Mouse (Mus musculus) hindbrain, embryonic 14.5 days (tissue): ENCODE results near the gene Galk1. TPM values are rescaled to one million over a fixed set of nuclear protein-coding genes. Genes with fewer than 3 reads are reported as not detected.
"Not testable (repeated sequence)": the region's sequence is repeated elsewhere in the genome, so short reads cannot be mapped to it uniquely, and the experiment has no call there.

Experiments
- ATAC-seq: fragments of 200-750 bp; cut with Nextera tagmentation; 2 replicates; pipeline ENCODE4 v1.8.0; 2017; ENCODE audit warnings: moderate number of reproducible peaks, mild to moderate bottlenecking, moderate TSS enrichment, moderate library complexity; ENCODE audit not compliant: low FRiP score
- DNase-seq: peaks from one replicate; pipeline ENCODE4 v3.0.0-alpha.2; 2015; ENCODE audit warnings: low spot score
- H3K27ac ChIP-seq: fragments of 300-500 bp; sonication (generic); 2 replicates; pipeline ENCODE4 v1.5.1; 2014; ENCODE audit warnings: mild to moderate bottlenecking, moderate library complexity
- H3K27me3 ChIP-seq: fragments of 300-500 bp; sonication (generic); 2 replicates; pipeline ENCODE4 v1.6.1; 2014; ENCODE audit warnings: mild to moderate bottlenecking, low read length, mixed read lengths; ENCODE audit not compliant: control insufficient read depth, insufficient read depth
- H3K36me3 ChIP-seq: fragments of 300-500 bp; sonication (generic); replicated peaks from 2 replicates; pipeline ENCODE4 v1.6.1; 2014; ENCODE audit not compliant: control insufficient read depth, insufficient read depth
- H3K4me1 ChIP-seq: fragments of 300-500 bp; sonication (generic); replicated peaks from 2 replicates; pipeline ENCODE4 v1.6.1; 2014; ENCODE audit warnings: antibody characterized with exemption, low read length, mixed read lengths; ENCODE audit not compliant: control insufficient read depth, insufficient read depth
- H3K4me2 ChIP-seq: fragments of 300-500 bp; sonication (generic); replicated peaks from 2 replicates; pipeline ENCODE4 v1.6.1; 2014; ENCODE audit warnings: mild to moderate bottlenecking, moderate library complexity
- H3K4me3 ChIP-seq: fragments of 300-500 bp; sonication (generic); replicated peaks from 2 replicates; pipeline ENCODE4 v1.5.1; 2014; ENCODE audit warnings: mild to moderate bottlenecking, low read length
- H3K9ac ChIP-seq: fragments of 300-500 bp; sonication (generic); 2 replicates; pipeline ENCODE4 v1.6.1; 2014
- H3K9me3 ChIP-seq: fragments of 300-500 bp; sonication (generic); 2 replicates; pipeline ENCODE4 v1.6.1; 2016; ENCODE audit warnings: low read length; ENCODE audit not compliant: control insufficient read depth
- WGBS: fragments of 180-500 bp; shearing (Covaris S2); extraction: QIAGEN DNeasy Blood & Tissue Kit; methylation state at CpG from one replicate; pipeline ENCODE4 v1.1.7; 2014; 5-methylcytosine and 5-hydroxymethylcytosine counted together
- polyA plus RNA-seq: library from polyadenylated mRNA; unstranded; fragments of >200 nt; fragmentation: Nextera tagmentation; extraction: Ambion mirVana; gene quantifications from 2 replicates; pipeline ENCODE4 v1.2.1, GENCODE M21; 2014

Gene Galk1
- polyA plus RNA-seq, 1 experiment from 2014 or later: 54.4 TPM

GRCm38 (mm10) chr11:116024356-116024808, 11.9 kb upstream of the Galk1 start:
- Histone ChIP-seq H3K27ac (peak overlapping the region; percentile 100), H3K4me2 (no peak overlapping the region), H3K4me1 (peaks cover 18% of the 10 kb centered on the region), H3K27me3 (no peaks in the 10 kb centered on the region), H3K4me3 (peak overlapping the region; percentile 92), H3K36me3 (peaks cover 33% of the 10 kb centered on the region), H3K9ac (peak overlapping the region; percentile 99), H3K9me3 (no peaks in the 10 kb centered on the region)
- peak; percentile 99 for DNase-seq
- ATAC-seq: peak; percentile 95
- under 1% methylated on average over 37 of the region's 37 CpGs for WGBS

GRCm38 (mm10) chr11:116023771-116024355, 11.3 kb upstream of the Galk1 start:
- Histone ChIP-seq H3K9ac (peak overlapping the region; percentile 99), H3K36me3 (peaks cover 33% of the 10 kb centered on the region), H3K9me3 (no peaks in the 10 kb centered on the region), H3K4me3 (peak overlapping the region; percentile 92), H3K27me3 (no peaks in the 10 kb centered on the region), H3K4me2 (peak overlapping the region; percentile 90), H3K27ac (peak overlapping the region; percentile 100), H3K4me1 (peaks cover 16% of the 10 kb centered on the region)
- peak; percentile 63 for ATAC-seq
- WGBS: under 1% methylated on average over 55 of the region's 57 CpGs
- DNase-seq: peak; percentile 76

- H3K4me3 ChIP-seq: peak overlapping the region; percentile 92
- H3K9ac ChIP-seq: peak overlapping the region; percentile 99
- peak overlapping the region; percentile 100 for H3K27ac ChIP-seq
- WGBS: 7% methylated on average over 18 of the region's 18 CpGs
- peak overlapping the region; percentile 90 for H3K4me2 ChIP-seq
- peaks cover 33% of the 10 kb centered on the region for H3K36me3 ChIP-seq
- not testable (repeated sequence) for DNase-seq, H3K9me3 ChIP-seq, H3K27me3 ChIP-seq, ATAC-seq
- peaks cover 16% of the 10 kb centered on the region for H3K4me1 ChIP-seq
Measured at GRCm38 (mm10) chr11:116023074-116023770, 10.7 kb upstream of the Galk1 start.

- WGBS: 64% methylated on average over 4 of the region's 4 CpGs
- ATAC-seq: no peak
- H3K9ac ChIP-seq: peak overlapping the region; percentile 30
- H3K9me3 ChIP-seq: no peaks in the 10 kb centered on the region
- peak overlapping the region; percentile 90 for H3K4me2 ChIP-seq
- no peaks in the 10 kb centered on the region for H3K27me3 ChIP-seq
- no peak overlapping the region for H3K27ac ChIP-seq
- peak overlapping the region; percentile 92 for H3K4me3 ChIP-seq
- peaks cover 33% of the 10 kb centered on the region for H3K36me3 ChIP-seq
- DNase-seq: no peak
- H3K4me1 ChIP-seq: peaks cover 16% of the 10 kb centered on the region
Measured at GRCm38 (mm10) chr11:116022256-116022780, 9.8 kb upstream of the Galk1 start.

- peaks cover 33% of the 10 kb centered on the region for H3K36me3 ChIP-seq
- no peaks in the 10 kb centered on the region for H3K9me3 ChIP-seq
- peak overlapping the region; percentile 90 for H3K4me2 ChIP-seq
- no peak for ATAC-seq
- peaks cover 16% of the 10 kb centered on the region for H3K4me1 ChIP-seq
- peak overlapping the region; percentile 35; the same call in 1 of the 2 replicates for H3K9ac ChIP-seq
- no peak overlapping the region for H3K27ac ChIP-seq
- H3K27me3 ChIP-seq: no peaks in the 10 kb centered on the region
- DNase-seq: no peak
- 84% methylated on average over 6 of the region's 6 CpGs for WGBS
- H3K4me3 ChIP-seq: peak overlapping the region; percentile 92
Measured at GRCm38 (mm10) chr11:116021328-116022220, 9.1 kb upstream of the Galk1 start.

- Histone ChIP-seq H3K36me3 (peaks cover 33% of the 10 kb centered on the region), H3K27ac (0 out of 2 replicates have a peak overlapping the region, but pooled peaks have one; percentile 7), H3K9ac (no peak overlapping the region), H3K4me1 (peaks cover 16% of the 10 kb centered on the region), H3K9me3 (no peaks in the 10 kb centered on the region), H3K4me2 (no peak overlapping the region), H3K27me3 (no peaks in the 10 kb centered on the region), H3K4me3 (no peak overlapping the region)
- 40% methylated on average over 1 of the region's 1 CpGs for WGBS
- ATAC-seq (no peak), DNase-seq (no peak)
Measured at GRCm38 (mm10) chr11:116020519-116020922, 8.0 kb upstream of the Galk1 start.

- ATAC-seq (no peak), DNase-seq (no peak)
- H3K36me3 ChIP-seq: peaks cover 33% of the 10 kb centered on the region
- H3K4me1 ChIP-seq: peaks cover 16% of the 10 kb centered on the region
- no peak overlapping the region for H3K4me2 ChIP-seq
- H3K27ac ChIP-seq: 0 out of 2 replicates have a peak overlapping the region, but pooled peaks have one; percentile 7
- no peak overlapping the region for H3K4me3 ChIP-seq
- no peak overlapping the region for H3K9ac ChIP-seq
- 88% methylated on average over 2 of the region's 2 CpGs for WGBS
- H3K9me3 ChIP-seq: no peaks in the 10 kb centered on the region
- no peaks in the 10 kb centered on the region for H3K27me3 ChIP-seq
Measured at GRCm38 (mm10) chr11:116019976-116020411, 7.5 kb upstream of the Galk1 start.

GRCm38 (mm10) chr11:116019360-116019791, 6.9 kb upstream of the Galk1 start:
- Histone ChIP-seq H3K9me3 (no peaks in the 10 kb centered on the region), H3K27ac (no peak overlapping the region), H3K36me3 (peaks cover 33% of the 10 kb centered on the region), H3K9ac (no peak overlapping the region), H3K27me3 (no peaks in the 10 kb centered on the region), H3K4me1 (peaks cover 16% of the 10 kb centered on the region), H3K4me2 (no peak overlapping the region), H3K4me3 (no peak overlapping the region)
- DNase-seq (no peak), ATAC-seq (no peak)
- 41% methylated on average over 1 of the region's 1 CpGs for WGBS
